Mouse (Mus musculus): ENCODE data around the gene Rgs10.

Gene Rgs10

DNA sequence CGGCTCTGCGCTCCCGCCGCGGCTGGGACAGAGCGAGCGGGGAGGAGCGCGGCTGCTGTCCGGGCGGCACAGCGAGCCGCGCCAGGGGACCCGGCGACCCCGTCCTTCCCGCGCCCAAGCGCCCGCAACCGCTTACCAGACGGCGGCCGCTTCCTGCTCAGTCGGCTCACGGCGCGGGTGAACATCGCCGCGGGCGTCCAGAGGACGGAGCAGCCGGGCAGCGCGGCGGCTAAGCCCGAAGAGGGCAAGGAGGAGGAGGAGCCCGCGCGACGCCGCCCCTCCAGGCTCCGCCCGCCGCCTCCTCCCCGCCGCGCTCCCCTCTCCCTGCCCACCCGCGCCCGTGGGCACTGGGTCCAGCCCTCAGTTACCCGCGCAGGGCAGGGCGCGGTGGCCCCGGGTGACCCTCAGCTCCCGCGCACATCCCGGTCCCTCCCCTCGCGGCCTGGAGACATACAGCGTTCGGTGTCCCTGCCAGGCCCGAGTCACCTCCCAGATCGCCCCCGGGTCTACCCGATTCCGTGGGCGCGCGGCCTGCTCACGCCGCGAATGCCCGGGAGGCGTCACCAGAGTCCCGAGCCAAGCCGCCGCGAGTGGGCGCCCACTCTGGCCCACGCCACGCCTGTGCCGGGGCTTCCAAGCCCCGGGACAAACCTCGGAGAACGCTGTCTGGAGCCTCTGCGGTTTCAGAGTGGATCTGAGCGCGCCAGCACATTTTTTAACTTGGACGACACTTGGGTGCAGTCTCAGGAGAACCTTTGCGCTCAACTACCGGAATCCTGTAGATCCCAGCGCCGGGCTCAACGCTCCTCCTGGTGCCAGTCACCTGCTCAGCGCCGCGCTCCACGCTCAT lies at the start of gene Rgs10:
TSS of gene Rgs10 (minus strand) at position 829 of the 850 bp plus-strand sequence.
- DNase-seq (ENCODE audit: low spot score in 2 of 2) = peak; percentile 56

- DNase-seq (ENCODE audit: low spot score in 2 of 2) = no peak
Measured at GRCm38 (mm10) chr7:128462406-128462805, 43.8 kb upstream of the Rgs10 start.

DNA sequence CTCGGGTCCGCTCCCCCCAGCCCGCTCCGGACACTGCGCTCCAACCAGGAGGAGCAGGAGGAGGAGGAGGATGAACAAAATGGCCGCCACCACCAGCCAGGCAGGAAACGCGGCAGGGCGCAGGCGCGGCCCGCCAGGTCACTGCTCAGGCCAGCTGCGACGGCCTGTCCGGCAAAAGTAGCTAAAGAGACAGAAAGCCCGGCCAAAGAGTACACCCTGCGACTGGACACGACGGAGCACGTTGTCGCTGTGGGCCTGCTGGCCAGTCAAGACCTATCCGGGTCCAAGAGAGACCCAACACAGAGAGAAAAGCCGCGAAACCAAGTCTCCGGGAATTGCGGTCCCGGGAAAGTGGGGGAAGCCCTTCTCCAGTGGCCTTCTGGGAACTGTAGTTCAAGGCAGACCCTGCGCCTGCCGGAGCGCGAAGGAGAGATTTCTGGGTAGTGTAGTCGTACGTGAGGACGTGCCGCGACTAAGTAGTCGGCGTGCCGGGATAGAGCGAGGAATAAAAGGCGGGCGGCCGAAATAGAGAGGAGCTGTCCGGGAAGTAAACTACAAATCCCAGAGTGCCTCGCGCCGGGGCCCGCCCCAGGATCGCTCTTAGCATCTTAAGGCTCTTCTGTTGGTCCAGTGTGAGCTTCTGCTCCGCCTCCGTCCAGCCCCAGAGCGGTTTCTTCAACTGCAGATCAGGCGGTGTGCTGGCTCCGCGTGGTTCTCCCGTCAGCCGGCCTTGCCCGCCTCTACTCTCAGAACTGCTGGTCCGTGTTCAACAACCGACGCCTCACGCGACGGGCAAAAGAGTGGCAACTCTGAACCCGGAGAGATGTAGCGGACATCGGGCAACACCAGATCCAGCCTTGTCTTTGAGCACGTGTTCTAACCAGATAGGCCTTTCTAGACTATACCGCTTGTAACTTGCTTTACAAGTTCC lies 43.0 kb upstream of the Rgs10 start, which contains the start of gene Tial1:
TSS of gene Tial1 (minus strand) at position 433 of the 931 bp plus-strand sequence.
- peak; percentile 96 to 99 for DNase-seq (ENCODE audit: low spot score in 2 of 2)

DNA sequence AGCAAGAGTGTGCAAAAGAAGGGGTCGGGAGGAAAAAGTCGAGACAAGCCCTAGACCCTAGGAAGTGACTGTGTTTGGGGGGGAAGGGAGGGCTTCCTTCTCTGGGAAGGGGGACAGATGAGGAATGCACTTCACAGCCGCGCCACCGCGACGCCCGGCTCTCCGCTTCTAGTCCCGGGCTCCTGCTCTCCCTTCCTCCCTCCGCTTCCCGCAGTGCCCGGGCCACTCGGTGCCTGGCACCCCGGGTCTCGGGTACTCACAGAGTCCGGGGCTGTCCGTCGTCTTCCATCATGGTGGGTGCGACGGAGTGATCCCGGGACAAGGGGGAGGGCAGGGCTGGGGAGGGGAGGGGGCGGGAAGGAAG lies 42.3 kb upstream of the Rgs10 start:
- no peak for DNase-seq (ENCODE audit: low spot score in 2 of 2)

DNA sequence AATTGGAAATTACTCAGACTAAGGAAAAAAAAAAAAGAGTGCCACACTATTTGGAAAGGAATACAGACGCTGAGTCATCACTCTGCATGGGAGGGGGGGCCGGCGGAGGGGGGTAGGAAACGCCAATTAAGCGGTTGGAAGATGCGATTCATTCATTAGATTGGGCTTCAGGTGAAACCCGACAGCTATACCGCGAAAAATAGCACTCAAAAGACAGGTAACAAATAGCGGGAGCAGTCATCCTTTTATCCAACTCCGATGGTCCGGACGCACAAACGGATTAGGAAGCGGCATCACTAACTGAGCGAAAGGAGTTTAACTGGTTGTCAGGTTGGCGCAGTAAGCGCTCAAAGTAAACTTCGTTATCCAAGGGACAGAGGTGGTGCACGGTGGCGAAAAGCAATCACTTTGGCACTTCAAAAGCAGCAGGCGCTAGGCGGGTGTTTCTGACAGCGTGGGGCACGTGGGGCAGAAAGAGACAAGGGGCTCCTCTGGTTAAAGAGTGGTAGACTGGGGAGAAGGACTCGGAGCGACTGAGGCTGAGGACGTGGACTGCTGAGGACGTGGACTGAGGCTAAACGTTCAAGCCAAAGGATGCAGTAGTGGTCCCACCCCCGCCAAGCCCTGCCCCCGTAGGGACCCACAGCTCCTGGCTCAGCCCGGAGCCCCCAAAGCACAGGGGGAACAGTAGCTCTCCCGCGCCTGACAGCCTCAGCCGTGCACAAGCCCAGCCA lies 41.7 kb upstream of the Rgs10 start:
- peak; percentile 18 to 22 for DNase-seq (ENCODE audit: low spot score in 2 of 2)

- no peak for DNase-seq (ENCODE audit: low spot score in 2 of 2)
Measured at GRCm38 (mm10) chr7:128459791-128460130, 41.2 kb upstream of the Rgs10 start.

DNA sequence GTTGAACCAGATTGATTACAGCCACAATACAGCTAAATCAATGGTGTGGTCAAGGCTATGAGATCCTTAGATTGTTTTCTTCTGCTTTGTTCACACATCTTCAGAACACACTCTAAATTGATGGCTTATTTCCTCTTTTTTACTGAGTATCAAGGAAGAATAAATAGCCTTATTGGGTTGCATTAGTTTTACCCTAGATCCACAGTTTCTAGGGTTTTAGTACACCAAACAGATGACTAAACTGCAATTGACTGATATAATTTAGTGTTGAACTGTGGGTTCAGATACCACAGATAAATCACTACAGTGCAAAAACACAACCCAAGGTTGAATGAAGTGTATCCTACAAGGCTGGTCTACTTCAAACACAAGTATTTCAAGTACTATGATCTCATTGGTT lies 39.5 kb upstream of the Rgs10 start:
- no peak for DNase-seq (ENCODE audit: low spot score in 2 of 2)

DNA sequence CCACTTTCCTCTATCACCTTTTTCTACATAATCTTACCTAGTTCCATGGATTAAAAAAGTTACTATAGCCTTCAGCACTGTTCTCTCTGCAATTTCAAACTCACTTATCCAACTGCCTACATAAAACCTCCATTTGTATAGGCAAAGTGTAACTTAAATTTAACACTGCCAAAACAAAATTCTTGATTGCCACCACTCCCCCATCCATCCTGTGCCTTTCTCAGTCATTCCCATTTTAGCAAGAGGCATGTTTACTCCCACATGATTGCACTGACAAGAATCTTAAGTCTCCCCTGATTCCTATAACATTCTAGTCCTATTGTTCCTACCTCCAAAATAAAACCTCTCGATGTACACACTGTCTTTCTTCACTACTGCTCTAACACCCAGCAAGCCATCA lies 34.2 kb upstream of the Rgs10 start:
- DNase-seq (ENCODE audit: low spot score in 2 of 2) = no peak

GRCm38 (mm10) chr7:128440584-128440983 lies 22.0 kb upstream of the Rgs10 start:
- no peak for DNase-seq (ENCODE audit: low spot score in 2 of 2)

DNA sequence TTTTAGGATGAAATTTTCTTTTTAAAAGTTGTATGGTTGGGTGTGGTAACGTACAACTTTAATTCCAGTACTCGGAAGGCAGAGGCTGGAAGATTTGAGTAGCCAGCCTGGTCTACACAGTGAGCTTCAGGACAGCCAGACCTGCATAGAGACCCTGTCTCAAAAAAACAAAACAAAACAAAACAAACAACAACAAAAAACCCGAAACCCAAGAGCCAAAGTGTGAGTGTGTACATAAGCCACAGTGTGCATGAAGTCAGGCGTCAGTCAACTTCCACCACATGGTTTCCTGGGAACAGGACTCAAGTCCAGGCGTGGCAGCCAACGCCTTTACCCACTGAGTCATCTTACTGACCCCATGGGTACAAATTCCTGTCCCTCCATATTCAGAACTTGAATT lies 20.7 kb upstream of the Rgs10 start:
- DNase-seq (ENCODE audit: low spot score in 2 of 2) = no peak

DNA sequence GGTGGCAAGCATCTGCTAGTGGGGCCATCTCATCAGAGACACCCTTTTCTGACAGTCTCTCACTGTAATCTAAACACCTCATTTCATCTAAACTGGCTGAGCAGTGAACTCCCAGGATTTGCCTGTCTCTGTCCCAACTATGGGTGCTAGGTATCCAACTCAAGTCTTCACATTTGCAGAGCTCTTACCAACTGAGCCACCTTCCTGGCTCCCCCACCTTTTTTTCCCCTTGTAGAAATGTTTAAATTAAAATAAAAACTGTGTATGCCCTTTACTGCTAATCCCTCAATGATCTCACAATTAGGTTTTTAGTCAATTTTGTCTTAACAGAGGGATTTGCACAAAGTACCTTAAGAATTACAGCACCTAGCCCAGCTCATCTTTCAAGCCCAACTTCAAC lies 19.6 kb upstream of the Rgs10 start:
- no peak for DNase-seq (ENCODE audit: low spot score in 2 of 2)

DNA sequence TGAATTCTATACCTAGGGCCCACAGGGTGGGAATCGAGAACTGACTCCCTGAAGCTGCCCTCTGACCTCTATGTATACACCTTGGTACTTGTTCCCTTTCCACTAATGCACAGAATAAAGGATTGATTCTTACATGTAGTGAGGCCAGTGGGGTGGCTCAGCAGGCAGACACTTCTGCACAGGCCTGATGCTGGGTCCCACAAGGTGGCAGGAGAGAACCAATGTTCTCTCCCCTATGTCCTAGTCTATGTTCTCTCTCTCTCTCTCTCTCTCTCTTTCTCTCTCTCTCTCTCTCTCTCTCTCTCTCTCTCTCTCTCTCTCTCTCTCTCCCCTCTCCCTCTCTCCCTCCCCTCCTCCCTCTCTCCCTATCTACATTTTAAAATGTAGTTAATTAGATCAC lies 14.7 kb upstream of the Rgs10 start:
- DNase-seq (ENCODE audit: low spot score in 2 of 2) = no peak

- no peak for DNase-seq (ENCODE audit: low spot score in 2 of 2)
Measured at GRCm38 (mm10) chr7:128432574-128432973, 14.0 kb upstream of the Rgs10 start.

- DNase-seq (ENCODE audit: low spot score in 2 of 2) = no peak
Measured at GRCm38 (mm10) chr7:128422491-128422890, 3.9 kb upstream of the Rgs10 start.

- DNase-seq (ENCODE audit: low spot score in 2 of 2) = no peak
Measured at GRCm38 (mm10) chr7:128421701-128422100, 3.1 kb upstream of the Rgs10 start.

DNA sequence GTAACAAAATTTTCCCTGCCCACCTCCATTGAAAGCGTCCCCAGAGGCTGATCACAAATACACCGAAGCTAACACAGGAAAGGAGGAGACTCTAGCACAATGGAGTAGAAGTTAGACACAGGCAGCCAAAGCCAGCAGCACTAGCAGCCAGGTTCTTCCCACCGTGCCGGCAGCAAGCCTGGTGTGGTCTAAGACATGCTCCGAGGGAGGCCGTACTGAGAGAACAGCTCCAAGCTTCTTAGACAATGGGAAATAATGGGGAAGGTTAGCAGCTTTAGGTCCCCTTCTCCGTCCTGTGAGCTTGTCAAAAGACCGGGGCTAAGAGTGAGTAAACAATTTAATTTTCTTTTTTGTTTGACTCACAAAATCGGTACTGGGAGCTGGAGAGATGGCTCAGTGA lies 1.1 kb upstream of the Rgs10 start:
- no peak for DNase-seq (ENCODE audit: low spot score in 2 of 2)

GRCm38 (mm10) chr7:128417226-128417929 lies 1.2 kb downstream of the Rgs10 start:
- peak in 1 of 2 experiments; percentile 7 for DNase-seq (ENCODE audit: low spot score in 2 of 2)

GRCm38 (mm10) chr7:128416664-128417063 lies 1.9 kb downstream of the Rgs10 start:
- no peak for DNase-seq (ENCODE audit: low spot score in 2 of 2)

DNA sequence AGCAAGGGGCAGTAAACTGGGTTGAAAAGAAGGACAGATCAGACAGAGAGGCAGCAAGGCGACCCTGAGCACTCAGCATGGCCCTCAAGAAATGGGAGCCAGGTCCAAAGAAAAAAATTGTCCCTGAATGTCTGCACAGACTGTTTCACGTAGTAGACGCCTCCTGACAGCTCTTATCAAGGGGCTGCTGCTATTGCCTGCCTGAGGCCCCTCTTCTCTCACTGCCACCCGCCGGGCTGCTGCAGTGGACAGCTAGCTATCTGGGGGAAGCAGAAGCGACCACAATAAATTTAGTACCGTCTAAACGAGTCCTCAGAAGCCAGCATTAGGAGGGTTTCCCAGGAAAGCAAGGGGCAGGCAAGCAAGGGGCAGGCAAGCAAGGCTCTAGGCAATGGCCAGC lies 4.1 kb downstream of the Rgs10 start:
- DNase-seq (ENCODE audit: low spot score in 2 of 2) = no peak

DNA sequence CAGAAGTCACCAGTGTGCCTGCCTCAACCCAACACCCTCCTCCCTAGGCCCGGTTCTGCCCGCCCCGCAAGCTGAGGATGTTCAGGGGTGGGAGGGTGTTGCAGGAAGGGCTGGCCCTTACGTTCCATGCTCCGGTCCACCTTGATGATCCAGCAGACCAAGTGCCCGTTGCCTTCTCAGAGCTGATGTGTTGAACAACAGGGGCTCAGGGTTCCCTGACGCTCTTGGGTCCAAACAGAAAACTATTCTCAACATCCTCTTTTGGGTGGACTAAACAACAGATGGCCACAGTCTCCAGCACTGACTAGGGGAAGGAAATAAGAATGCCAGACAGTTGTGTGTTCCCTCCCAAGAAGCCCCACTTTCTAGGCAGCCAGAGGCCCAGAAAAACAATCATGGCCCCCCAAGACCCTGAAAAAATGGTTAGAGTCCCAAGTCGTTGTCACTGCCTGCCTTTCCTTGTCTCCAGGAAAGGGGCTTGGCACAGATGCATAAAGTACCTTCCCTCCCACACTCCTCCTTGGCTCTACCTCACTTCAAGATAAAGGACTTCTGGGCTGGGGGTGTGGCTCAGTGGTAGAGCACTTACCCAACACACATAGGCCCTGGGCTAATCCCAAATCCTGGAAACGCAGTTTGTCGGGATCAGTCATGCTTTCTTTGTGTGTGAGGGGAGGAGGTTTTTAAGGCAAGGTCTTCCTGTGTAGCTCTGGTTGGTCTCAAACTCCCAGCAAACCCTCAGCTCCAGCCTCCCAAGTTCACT lies 6.3 kb downstream of the Rgs10 start:
- DNase-seq (ENCODE audit: low spot score in 2 of 2) = no peak

All from urinary bladder, postnatal 36 days (tissue).